Mouse (Mus musculus) midbrain, embryonic 13.5 days (tissue): ENCODE data around the gene Adamtsl4. TPM values are rescaled to one million over a fixed set of nuclear protein-coding genes. Genes with fewer than 3 reads are reported as not detected.
"Not testable (repeated sequence)": the region's sequence is repeated elsewhere in the genome, so short reads cannot be mapped to it uniquely, and the experiment has no call there.

Experiments used
- ATAC-seq: fragments of 200-750 bp; cut with Nextera tagmentation; 2 replicates; pipeline ENCODE4 v1.8.0; 2017; ENCODE audit warnings: mild to moderate bottlenecking, moderate TSS enrichment, moderate library complexity
- H3K27ac ChIP-seq: fragments of 300-500 bp; sonication (generic); 2 replicates; pipeline ENCODE4 v1.5.1; 2015; ENCODE audit warnings: inconsistent platforms, mild to moderate bottlenecking, moderate library complexity
- H3K27me3 ChIP-seq: fragments of 300-500 bp; sonication (generic); 2 replicates; pipeline ENCODE4 v1.6.1; 2015; ENCODE audit warnings: mild to moderate bottlenecking, inconsistent platforms
- H3K36me3 ChIP-seq: fragments of 300-500 bp; sonication (generic); 2 replicates; pipeline ENCODE4 v1.6.1; 2015; ENCODE audit warnings: mild to moderate bottlenecking, inconsistent platforms
- H3K4me1 ChIP-seq: fragments of 300-500 bp; sonication (generic); replicated peaks from 2 replicates; pipeline ENCODE4 v1.6.1; 2015; ENCODE audit warnings: inconsistent platforms
- H3K4me2 ChIP-seq: fragments of 300-500 bp; sonication (generic); replicated peaks from 2 replicates; pipeline ENCODE4 v1.6.1; 2015; ENCODE audit warnings: moderate library complexity, mild to moderate bottlenecking, inconsistent platforms
- H3K4me3 ChIP-seq: fragments of 300-500 bp; sonication (generic); replicated peaks from 2 replicates; pipeline ENCODE4 v1.5.1; 2015; ENCODE audit warnings: mild to moderate bottlenecking, inconsistent platforms
- H3K9ac ChIP-seq: fragments of 300-500 bp; sonication (generic); replicated peaks from 2 replicates; pipeline ENCODE4 v1.6.1; 2015; ENCODE audit warnings: mild to moderate bottlenecking, inconsistent platforms
- H3K9me3 ChIP-seq: fragments of 300-500 bp; sonication (generic); 2 replicates; pipeline ENCODE4 v1.6.1; 2016; ENCODE audit warnings: mild to moderate bottlenecking, inconsistent platforms
- WGBS: fragments of 180-500 bp; shearing (Covaris S2); methylation state at CpG from one replicate; pipeline ENCODE4 v1.1.7; 2015; 5-methylcytosine and 5-hydroxymethylcytosine counted together
- polyA plus RNA-seq: library from polyadenylated mRNA; unstranded; fragments of >200 nt; fragmentation: Nextera tagmentation; extraction: Ambion mirVana; gene quantifications from 2 replicates; pipeline ENCODE4 v1.2.1, GENCODE M21; 2015

Adamtsl4 gene
- polyA plus RNA-seq, 1 experiment from 2014 or later, result 1.9 TPM

DNA sequence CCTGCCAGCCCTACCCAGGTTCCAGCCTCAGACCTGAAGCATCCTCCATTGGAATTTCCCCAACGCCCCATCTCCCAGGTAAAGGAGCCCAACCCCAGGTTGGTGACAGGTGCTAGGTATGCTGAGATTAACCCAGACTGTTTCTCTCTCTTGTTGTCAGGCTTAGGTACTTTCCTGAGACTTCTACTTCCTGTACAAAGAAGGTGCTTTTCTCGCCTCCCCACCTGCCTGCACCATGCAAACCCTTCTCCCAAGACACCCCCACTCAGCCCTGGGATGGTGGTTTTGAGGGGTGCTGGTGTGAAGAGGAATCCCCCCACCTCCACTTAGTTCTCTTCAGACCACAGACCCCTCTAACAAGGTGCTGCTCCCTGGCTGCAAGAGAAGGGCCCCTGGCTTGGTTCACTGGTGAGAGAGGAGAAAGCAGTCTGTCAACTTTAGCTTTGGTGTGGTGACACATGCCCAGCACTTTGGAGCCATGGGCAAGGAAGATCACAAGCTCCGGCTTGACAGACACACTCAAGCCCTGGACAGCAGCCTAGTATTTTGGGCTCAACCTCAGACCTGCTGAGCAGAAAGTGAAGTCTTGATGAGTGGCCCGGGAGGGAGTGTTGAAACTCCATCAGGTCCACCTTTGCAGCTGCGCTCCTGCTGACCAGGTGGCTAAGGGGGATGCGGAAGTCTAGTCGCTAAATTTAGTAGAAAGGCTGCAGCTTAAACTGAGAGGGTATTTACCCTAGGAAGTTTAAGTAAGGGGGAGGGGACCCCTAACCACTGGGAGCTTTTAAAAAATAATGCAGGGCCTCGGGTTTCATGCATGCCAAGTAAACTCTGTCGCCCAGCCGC, 14.6 kb downstream of the Adamtsl4 start:
- H3K4me3 ChIP-seq, result no peak overlapping the region
- no peaks in the 10 kb centered on the region for H3K9me3 ChIP-seq
- peaks cover 57% of the 10 kb centered on the region for H3K36me3 ChIP-seq
- H3K27ac ChIP-seq, result no peak overlapping the region
- no peak overlapping the region for H3K9ac ChIP-seq
- no peak overlapping the region for H3K4me2 ChIP-seq
- H3K27me3 ChIP-seq, result no peaks in the 10 kb centered on the region
- 66% methylated on average over 10 of the region's 10 CpGs for WGBS
- H3K4me1 ChIP-seq, result peaks cover 22% of the 10 kb centered on the region
- ATAC-seq, result no peak

GRCm38 (mm10) chr3:95672461-95672860, 15.3 kb downstream of the Adamtsl4 start:
- peaks cover 54% of the 10 kb centered on the region for H3K36me3 ChIP-seq
- no peak overlapping the region for H3K4me3 ChIP-seq
- H3K9ac ChIP-seq, result no peak overlapping the region; the same call in 1 of the 2 replicates
- H3K27me3 ChIP-seq, result no peaks in the 10 kb centered on the region
- 73% methylated on average over 3 of the region's 3 CpGs for WGBS
- no peak overlapping the region for H3K27ac ChIP-seq
- no peaks in the 10 kb centered on the region for H3K9me3 ChIP-seq
- no peak overlapping the region for H3K4me2 ChIP-seq
- H3K4me1 ChIP-seq, result peaks cover 28% of the 10 kb centered on the region
- no peak for ATAC-seq

GRCm38 (mm10) chr3:95671201-95671600, 16.5 kb downstream of the Adamtsl4 start:
- peaks cover 31% of the 10 kb centered on the region for H3K4me1 ChIP-seq
- no peak overlapping the region for H3K9ac ChIP-seq
- H3K27me3 ChIP-seq, result no peaks in the 10 kb centered on the region
- no peak overlapping the region for H3K4me3 ChIP-seq
- no peak overlapping the region for H3K27ac ChIP-seq
- H3K36me3 ChIP-seq, result peaks cover 44% of the 10 kb centered on the region
- no peak overlapping the region for H3K4me2 ChIP-seq
- ATAC-seq, result no peak
- no peaks in the 10 kb centered on the region for H3K9me3 ChIP-seq
- 90% methylated on average over 5 of the region's 5 CpGs for WGBS

- not testable (repeated sequence) for H3K9ac ChIP-seq, ATAC-seq, H3K27me3 ChIP-seq, H3K4me3 ChIP-seq, H3K9me3 ChIP-seq, H3K4me2 ChIP-seq, H3K27ac ChIP-seq
- H3K4me1 ChIP-seq, result peaks cover 25% of the 10 kb centered on the region
- WGBS, result 96% methylated on average over 3 of the region's 3 CpGs
- peaks cover 45% of the 10 kb centered on the region for H3K36me3 ChIP-seq
These were observed 17.3 kb downstream of the Adamtsl4 start for GRCm38 (mm10) chr3:95670419-95670818.

GRCm38 (mm10) chr3:95669309-95669665, 18.4 kb downstream of the Adamtsl4 start:
- H3K27ac ChIP-seq, result no peak overlapping the region
- no peak overlapping the region for H3K4me3 ChIP-seq
- H3K4me1 ChIP-seq, result peaks cover 23% of the 10 kb centered on the region
- no peak overlapping the region for H3K4me2 ChIP-seq
- H3K27me3 ChIP-seq, result no peaks in the 10 kb centered on the region
- WGBS, result 92% methylated on average over 3 of the region's 3 CpGs
- no peak for ATAC-seq
- no peaks in the 10 kb centered on the region for H3K9me3 ChIP-seq
- no peak overlapping the region for H3K9ac ChIP-seq
- H3K36me3 ChIP-seq, result peaks cover 53% of the 10 kb centered on the region

GRCm38 (mm10) chr3:95668589-95669308, 19.0 kb downstream of the Adamtsl4 start:
- peaks cover 55% of the 10 kb centered on the region for H3K36me3 ChIP-seq
- WGBS, result 92% methylated on average over 7 of the region's 7 CpGs
- ATAC-seq, result no peak
- H3K4me1 ChIP-seq, result peaks cover 25% of the 10 kb centered on the region
- H3K9ac ChIP-seq, result no peak overlapping the region
- H3K4me3 ChIP-seq, result no peak overlapping the region
- no peaks in the 10 kb centered on the region for H3K9me3 ChIP-seq
- peak overlapping the region; percentile 53 for H3K27ac ChIP-seq
- H3K4me2 ChIP-seq, result no peak overlapping the region
- H3K27me3 ChIP-seq, result no peaks in the 10 kb centered on the region

- peak overlapping the region; percentile 56 for H3K27ac ChIP-seq
- H3K4me2 ChIP-seq, result no peak overlapping the region
- 63% methylated on average over 7 of the region's 7 CpGs for WGBS
- H3K4me3 ChIP-seq, result no peak overlapping the region
- H3K36me3 ChIP-seq, result peaks cover 54% of the 10 kb centered on the region
- peak; percentile 13; the same call in 1 of the 2 replicates for ATAC-seq
- no peaks in the 10 kb centered on the region for H3K9me3 ChIP-seq
- no peaks in the 10 kb centered on the region for H3K27me3 ChIP-seq
- H3K4me1 ChIP-seq, result peaks cover 24% of the 10 kb centered on the region
- no peak overlapping the region for H3K9ac ChIP-seq
These were observed 19.7 kb downstream of the Adamtsl4 start for GRCm38 (mm10) chr3:95668026-95668425.

DNA sequence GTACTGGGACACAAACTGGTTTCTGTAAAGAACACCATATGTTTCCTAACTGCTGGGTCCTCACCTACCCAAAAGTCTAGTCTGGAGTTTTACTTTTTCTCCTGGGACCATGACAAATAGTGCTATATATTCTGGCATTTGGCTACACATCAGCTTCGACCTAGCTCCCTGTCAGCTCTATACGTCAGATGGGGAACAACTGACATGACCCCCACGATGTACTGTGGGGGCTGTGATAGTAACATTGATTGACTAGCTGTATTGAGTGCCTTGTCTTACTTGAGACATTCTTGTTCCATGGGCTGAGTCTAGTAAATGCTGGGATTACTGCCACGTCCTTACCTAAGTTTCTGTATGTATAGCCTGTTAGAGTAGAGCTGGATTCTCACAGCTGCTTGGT, 20.2 kb downstream of the Adamtsl4 start:
- no peak for ATAC-seq
- Histone ChIP-seq H3K27me3 (no peaks in the 10 kb centered on the region), H3K4me1 (peaks cover 28% of the 10 kb centered on the region), H3K4me2 (no peak overlapping the region), H3K9ac (no peak overlapping the region), H3K9me3 (no peaks in the 10 kb centered on the region), H3K4me3 (no peak overlapping the region), H3K36me3 (peaks cover 54% of the 10 kb centered on the region), H3K27ac (peak overlapping the region; percentile 56)
- 76% methylated on average over 4 of the region's 4 CpGs for WGBS

- Histone ChIP-seq H3K27me3 (no peaks in the 10 kb centered on the region), H3K9ac (no peak overlapping the region), H3K4me2 (no peak overlapping the region), H3K27ac (no peak overlapping the region), H3K9me3 (no peaks in the 10 kb centered on the region), H3K36me3 (peaks cover 48% of the 10 kb centered on the region), H3K4me1 (peaks cover 40% of the 10 kb centered on the region), H3K4me3 (no peak overlapping the region)
- whole genome bisulfite sequencing, result 75% methylated on average over 6 of the region's 6 CpGs
- ATAC-seq, result no peak
These were observed 21.4 kb downstream of the Adamtsl4 start for GRCm38 (mm10) chr3:95666124-95666844.

- WGBS, result 90% methylated on average over 4 of the region's 4 CpGs
- Histone ChIP-seq H3K4me3 (no peak overlapping the region), H3K27me3 (no peaks in the 10 kb centered on the region), H3K9ac (no peak overlapping the region), H3K4me1 (peaks cover 52% of the 10 kb centered on the region), H3K27ac (no peak overlapping the region), H3K9me3 (no peaks in the 10 kb centered on the region), H3K36me3 (peaks cover 48% of the 10 kb centered on the region), H3K4me2 (no peak overlapping the region)
- no peak for ATAC-seq
These were observed 22.8 kb downstream of the Adamtsl4 start for GRCm38 (mm10) chr3:95664940-95665352.

- peaks cover 52% of the 10 kb centered on the region for H3K4me1 ChIP-seq
- no peak for ATAC-seq
- no peak overlapping the region for H3K4me2 ChIP-seq
- H3K27ac ChIP-seq, result no peak overlapping the region
- 96% methylated on average over 3 of the region's 3 CpGs for WGBS
- peaks cover 40% of the 10 kb centered on the region for H3K36me3 ChIP-seq
- no peaks in the 10 kb centered on the region for H3K27me3 ChIP-seq
- H3K4me3 ChIP-seq, result no peak overlapping the region
- no peak overlapping the region for H3K9ac ChIP-seq
- no peaks in the 10 kb centered on the region for H3K9me3 ChIP-seq
These were observed 23.6 kb downstream of the Adamtsl4 start for GRCm38 (mm10) chr3:95663969-95664608.
